ENCODE assay signal across 33 mouse cellular contexts in genomic region chr5:29674305-29674704, GRCm38 (mm10).
"Had no signal": no experiment of that assay in that cellular context is flagged by ENCODE, and none has a peak within 500 bp of the region (broad histone marks: within the 10 kb centered on the region; RNA-seq: fewer than 3 reads in every experiment).

No protein-coding gene starts in this region.

- H3K27me3 ChIP-seq: heart, embryonic 13.5 days; heart, embryonic 15.5 days; hindbrain, embryonic 12.5 days; hindbrain, embryonic 13.5 days; hindbrain, embryonic 15.5 days; intestine, embryonic 15.5 days; kidney, embryonic 15.5 days had no signal

- H3K4me1 ChIP-seq: heart, embryonic 13.5 days; heart, embryonic 15.5 days; hindbrain, embryonic 10.5 days; hindbrain, embryonic 12.5 days; hindbrain, embryonic 13.5 days; hindbrain, embryonic 15.5 days; intestine, embryonic 15.5 days; kidney, embryonic 15.5 days had no signal

- H3K4me2 ChIP-seq: heart, embryonic 11.5 days; heart, embryonic 13.5 days; heart, embryonic 15.5 days; hindbrain, embryonic 12.5 days; hindbrain, embryonic 13.5 days; hindbrain, embryonic 14.5 days; hindbrain, embryonic 15.5 days; intestine, embryonic 15.5 days; kidney, embryonic 15.5 days had no signal

- H3K9me3 ChIP-seq: heart, embryonic 13.5 days; heart, embryonic 15.5 days; hindbrain, embryonic 10.5 days; hindbrain, embryonic 12.5 days; hindbrain, embryonic 13.5 days; hindbrain, embryonic 15.5 days; intestine, embryonic 15.5 days; kidney, embryonic 15.5 days had no signal

- H3K27ac ChIP-seq: heart, embryonic 13.5 days; heart, embryonic 15.5 days; hindbrain, embryonic 10.5 days; hindbrain, embryonic 12.5 days; hindbrain, embryonic 13.5 days; hindbrain, embryonic 14.5 days; hindbrain, embryonic 15.5 days; hindbrain, postnatal 0 days; intestine, embryonic 15.5 days; kidney, embryonic 15.5 days; kidney, postnatal 0 days; layer of hippocampus, adult 2 months; left cerebral cortex, adult 2 months had no signal

- DNase-seq: heart, postnatal 14 days; heart, postnatal 36 days; heart, postnatal 4 days; kidney, adult 11 months; kidney, adult 18-20 months; kidney, adult 2 months; kidney, adult 8-10 months; kidney, adult 9 months; kidney, postnatal 10 days; kidney, postnatal 14 days; kidney, postnatal 25 days; kidney, postnatal 36 days; kidney, postnatal 4 days; layer of hippocampus, adult 9-11 months; layer of hippocampus, postnatal 36 days had no signal

- ATAC-seq: hindbrain, embryonic 16.5 days; hindbrain, postnatal 0 days; inflammation-experienced regulatory T-cells, adult 6 months; intestine, embryonic 15.5 days; intestine, embryonic 16.5 days; intestine, postnatal 0 days had no signal

- H3K4me3 ChIP-seq: heart, embryonic 13.5 days; heart, embryonic 15.5 days; hindbrain, embryonic 10.5 days; hindbrain, embryonic 12.5 days; hindbrain, embryonic 13.5 days; hindbrain, embryonic 15.5 days; intestine, embryonic 15.5 days; kidney, embryonic 15.5 days; layer of hippocampus, adult 2 months; left cerebral cortex, adult 2 months had no signal

- H3K9ac ChIP-seq: heart, embryonic 13.5 days; heart, embryonic 15.5 days; hindbrain, embryonic 12.5 days; hindbrain, embryonic 13.5 days; hindbrain, embryonic 14.5 days; hindbrain, embryonic 15.5 days; intestine, embryonic 15.5 days; kidney, embryonic 15.5 days had no signal
